Mouse (Mus musculus) ES-E14 (cell line): ENCODE measurements around the gene Cask.

Experiments
- CHD2 ChIP-seq: IDR thresholded peaks from 2 replicates; pipeline ENCODE4 v1.6.1; 2014; ENCODE audit warnings: mild to moderate bottlenecking, low read depth, low read length, inconsistent platforms
- HCFC1 ChIP-seq: IDR thresholded peaks from 2 replicates; pipeline ENCODE4 v1.6.1; 2012; ENCODE audit warnings: low read length, inconsistent platforms, borderline replicate concordance; ENCODE audit not compliant: insufficient read depth
- ZC3H11A ChIP-seq: IDR thresholded peaks from 2 replicates; pipeline ENCODE4 v1.6.1; 2012; ENCODE audit warnings: low read depth, mild to moderate bottlenecking, inconsistent platforms, low read length, borderline replicate concordance
- ZNF384 ChIP-seq: IDR thresholded peaks from 2 replicates; pipeline ENCODE4 v1.6.1; 2012; ENCODE audit warnings: low read depth, low read length, inconsistent platforms

DNA sequence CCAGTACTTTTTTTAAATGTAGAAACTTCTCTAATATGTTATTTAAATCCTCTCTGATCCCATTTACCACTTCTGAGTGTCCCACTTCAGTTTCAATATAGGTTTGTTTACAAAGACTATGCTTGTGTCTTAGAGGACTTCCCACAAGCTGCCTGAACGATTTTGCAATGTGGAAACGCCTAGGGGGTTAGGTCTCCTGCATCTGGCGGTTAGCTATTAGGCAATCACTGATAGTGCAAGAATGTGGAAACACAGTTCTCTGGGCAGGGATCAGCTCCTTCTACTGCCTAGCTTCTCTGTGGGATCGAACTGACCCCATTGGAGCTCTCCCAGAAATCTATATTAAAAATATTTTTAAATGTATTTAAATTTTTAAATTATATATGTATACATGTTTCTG is at the start of gene Cask:
- TF ChIP-seq HCFC1 (no peak), ZC3H11A (no peak), ZNF384 (no peak), CHD2 (no peak)
